Mouse (Mus musculus): ENCODE data around the gene Stambpl1. TPM values are rescaled to one million over a fixed set of nuclear protein-coding genes. Genes with fewer than 3 reads are reported as not detected.

The Stambpl1 gene
- polyA plus RNA-seq, 1 experiment from 2014 or later, result 3.6 TPM

DNA sequence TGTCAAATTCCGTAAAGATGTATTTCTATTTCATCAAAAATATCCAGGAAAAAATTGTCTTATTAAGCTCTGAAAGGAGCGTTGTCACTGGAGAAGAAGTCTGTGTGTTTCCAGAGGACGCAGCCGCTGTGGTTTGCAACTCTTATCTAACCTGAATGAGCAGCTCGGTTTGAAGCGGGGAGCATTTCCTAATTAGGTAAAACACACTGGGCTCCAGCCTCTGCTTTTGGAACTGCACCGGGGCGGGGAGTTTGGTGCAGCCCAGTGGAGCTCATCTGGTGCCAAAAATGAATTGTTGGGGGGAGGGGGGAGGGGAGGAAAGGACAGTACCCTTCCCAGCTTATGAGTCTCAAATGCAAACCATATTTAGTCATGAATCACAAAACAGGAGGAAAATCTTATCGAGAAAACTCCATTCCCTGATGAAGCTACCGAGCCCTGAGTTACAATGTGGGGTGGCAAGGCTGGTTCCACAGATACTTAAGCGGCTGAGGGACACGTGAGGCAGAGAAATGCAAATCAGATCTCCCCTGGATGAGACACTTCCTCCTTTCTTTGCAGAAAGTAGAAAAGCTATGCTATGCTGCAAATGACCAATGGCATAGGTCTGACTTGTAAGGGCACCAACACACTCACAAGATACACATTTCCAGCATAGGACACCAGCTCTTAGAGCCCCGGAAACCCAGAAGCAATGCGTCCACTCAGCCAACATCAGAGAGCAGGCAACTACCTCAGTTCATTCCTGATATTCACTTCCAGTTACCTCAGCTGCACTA, 62.3 kb downstream of the Stambpl1 start:
- H3K9me3 ChIP-seq (ENCODE audit: control insufficient read depth, low read length), result no peaks in the 10 kb centered on the region
- DNase-seq (ENCODE audit: low spot score), result no peak
- ATAC-seq (ENCODE audit: low FRiP score), result no peak
- H3K27ac ChIP-seq (ENCODE audit: low read depth, low read length), result no peak overlapping the region
- WGBS, result 57% methylated on average over 14 of the region's 14 CpGs
- H3K36me3 ChIP-seq (ENCODE audit: control insufficient read depth, insufficient read depth, low read length), result no peaks in the 10 kb centered on the region
- H3K4me2 ChIP-seq (replicated peaks; ENCODE audit: low read depth, low read length), result no peak overlapping the region
- H3K4me1 ChIP-seq (replicated peaks; ENCODE audit: control insufficient read depth, insufficient read depth, low read length), result no peaks in the 10 kb centered on the region
- H3K9ac ChIP-seq (ENCODE audit: low read depth, low read length), result no peak overlapping the region
- no peaks in the 10 kb centered on the region for H3K27me3 ChIP-seq (ENCODE audit: control insufficient read depth, insufficient read depth, low read length)
- H3K4me3 ChIP-seq (ENCODE audit: low read depth, low read length), result no peak overlapping the region

DNA sequence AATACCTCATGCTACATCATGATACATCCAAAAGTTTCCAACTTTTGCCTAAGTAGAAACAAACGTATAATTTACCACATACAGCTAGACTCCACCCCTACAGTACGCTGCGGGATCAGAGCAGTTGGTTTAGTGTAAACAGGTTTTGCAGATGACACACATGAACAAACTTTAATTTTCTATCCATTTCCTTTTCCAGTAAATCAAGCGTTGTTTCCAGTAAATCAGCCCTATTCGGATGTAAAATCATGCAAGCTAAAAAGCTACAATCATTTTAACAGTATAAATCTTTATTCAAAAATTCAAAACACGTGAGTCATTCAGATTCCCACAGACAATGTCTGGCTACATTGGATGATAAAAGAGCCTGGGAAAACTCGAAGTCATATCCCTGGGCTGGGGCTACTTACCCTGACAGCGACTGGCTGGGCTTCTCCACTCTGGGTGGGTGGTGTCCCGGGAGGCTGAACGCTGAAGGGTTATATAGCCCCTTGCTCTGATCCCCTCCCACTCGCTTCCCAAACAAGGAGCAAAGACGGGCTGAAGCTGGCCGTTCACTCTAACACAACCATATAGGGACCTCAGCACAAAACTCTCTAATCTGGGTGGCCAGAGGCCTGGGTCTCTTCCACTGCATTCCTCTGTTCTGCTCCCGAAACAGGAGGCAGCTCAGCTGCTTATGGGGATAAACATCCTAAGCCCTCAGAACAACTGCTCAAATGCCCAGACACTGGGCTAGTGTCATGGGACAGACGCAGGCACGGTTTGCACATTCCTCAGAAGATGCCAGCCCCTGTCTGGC, 63.1 kb downstream of the Stambpl1 start, which contains the start of gene Acta2:
Gene Acta2, minus strand, starts transcription at position 711 of the 802 bp plus-strand sequence.
- Histone ChIP-seq H3K9ac (ENCODE audit: low read depth, low read length) (no peak within 1 kb of the TSS), H3K4me1 (replicated peaks; ENCODE audit: control insufficient read depth, insufficient read depth, low read length) (no peaks in the 10 kb centered on the region), H3K27ac (ENCODE audit: low read depth, low read length) (no peak within 1 kb of the TSS), H3K9me3 (ENCODE audit: control insufficient read depth, low read length) (no peaks in the 10 kb centered on the region), H3K4me2 (replicated peaks; ENCODE audit: low read depth, low read length) (no peak within 1 kb of the TSS), H3K4me3 (ENCODE audit: low read depth, low read length) (no peak within 1 kb of the TSS), H3K27me3 (ENCODE audit: control insufficient read depth, insufficient read depth, low read length) (no peaks in the 10 kb centered on the region), H3K36me3 (ENCODE audit: control insufficient read depth, insufficient read depth, low read length) (no peaks in the 10 kb centered on the region)
- DNase-seq (ENCODE audit: low spot score), result no peak
- 68% methylated on average over 16 of the region's 16 CpGs for WGBS
- no peak for ATAC-seq (ENCODE audit: low FRiP score)

DNA sequence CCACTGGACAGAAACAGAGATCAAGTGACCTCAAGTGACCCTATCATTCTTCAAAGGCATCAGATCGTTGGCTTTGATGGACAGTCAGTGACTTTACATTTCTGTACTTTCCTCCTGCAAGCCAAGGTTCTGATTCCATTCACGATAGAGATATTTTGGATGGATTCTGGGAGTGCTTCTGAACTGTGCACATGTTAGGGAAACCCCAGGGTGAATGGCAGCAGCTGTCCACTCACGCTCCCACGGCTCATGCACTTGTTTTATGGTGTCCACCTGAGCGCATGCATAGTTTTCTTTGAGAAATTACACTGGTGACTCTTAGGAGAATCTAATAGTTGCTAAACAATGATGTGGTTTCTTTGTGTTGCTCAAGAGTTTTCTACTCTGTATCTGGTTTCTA, 64.1 kb downstream of the Stambpl1 start:
- H3K4me2 ChIP-seq (replicated peaks; ENCODE audit: low read depth, low read length), result no peak overlapping the region
- WGBS, result 85% methylated on average over 5 of the region's 5 CpGs
- no peak overlapping the region for H3K4me3 ChIP-seq (ENCODE audit: low read depth, low read length)

DNA sequence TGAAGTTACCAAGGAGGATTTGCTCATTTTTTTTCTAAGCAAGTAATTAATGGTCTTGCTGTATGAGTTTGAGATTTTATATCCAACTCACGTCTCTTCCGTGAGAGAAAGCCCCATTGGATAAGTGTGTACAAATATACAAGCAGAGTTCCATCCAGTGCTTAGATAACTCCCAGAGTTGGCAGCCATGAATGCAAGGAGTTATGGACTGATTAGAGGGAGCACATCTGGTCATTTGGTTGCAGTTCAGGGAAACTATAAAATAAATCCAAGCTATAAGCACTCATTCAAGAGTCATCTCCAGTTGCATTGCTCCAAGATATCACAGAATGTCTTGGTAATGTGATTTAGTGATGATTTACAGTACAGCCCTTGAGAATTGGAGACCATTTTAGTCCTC, 64.9 kb downstream of the Stambpl1 start:
- Histone ChIP-seq H3K27ac (ENCODE audit: low read depth, low read length) (no peak overlapping the region), H3K4me3 (ENCODE audit: low read depth, low read length) (no peak overlapping the region), H3K9ac (ENCODE audit: low read depth, low read length) (no peak overlapping the region), H3K4me2 (replicated peaks; ENCODE audit: low read depth, low read length) (no peak overlapping the region), H3K36me3 (ENCODE audit: control insufficient read depth, insufficient read depth, low read length) (no peaks in the 10 kb centered on the region), H3K27me3 (ENCODE audit: control insufficient read depth, insufficient read depth, low read length) (no peaks in the 10 kb centered on the region), H3K4me1 (replicated peaks; ENCODE audit: control insufficient read depth, insufficient read depth, low read length) (no peaks in the 10 kb centered on the region), H3K9me3 (ENCODE audit: control insufficient read depth, low read length) (no peaks in the 10 kb centered on the region)
- DNase-seq (ENCODE audit: low spot score) (no peak), ATAC-seq (ENCODE audit: low FRiP score) (no peak)
- 89% methylated on average over 2 of the region's 2 CpGs for WGBS

More for the DNA sequence above, 64.1 kb downstream of the Stambpl1 start:
- H3K9me3 ChIP-seq (ENCODE audit: control insufficient read depth, low read length), result no peaks in the 10 kb centered on the region
- ATAC-seq (ENCODE audit: low FRiP score), result no peak
- no peaks in the 10 kb centered on the region for H3K36me3 ChIP-seq (ENCODE audit: control insufficient read depth, insufficient read depth, low read length)
- H3K4me1 ChIP-seq (replicated peaks; ENCODE audit: control insufficient read depth, insufficient read depth, low read length), result no peaks in the 10 kb centered on the region
- H3K9ac ChIP-seq (ENCODE audit: low read depth, low read length), result no peak overlapping the region
- DNase-seq (ENCODE audit: low spot score), result no peak
- H3K27ac ChIP-seq (ENCODE audit: low read depth, low read length), result no peak overlapping the region
- no peaks in the 10 kb centered on the region for H3K27me3 ChIP-seq (ENCODE audit: control insufficient read depth, insufficient read depth, low read length)

DNA sequence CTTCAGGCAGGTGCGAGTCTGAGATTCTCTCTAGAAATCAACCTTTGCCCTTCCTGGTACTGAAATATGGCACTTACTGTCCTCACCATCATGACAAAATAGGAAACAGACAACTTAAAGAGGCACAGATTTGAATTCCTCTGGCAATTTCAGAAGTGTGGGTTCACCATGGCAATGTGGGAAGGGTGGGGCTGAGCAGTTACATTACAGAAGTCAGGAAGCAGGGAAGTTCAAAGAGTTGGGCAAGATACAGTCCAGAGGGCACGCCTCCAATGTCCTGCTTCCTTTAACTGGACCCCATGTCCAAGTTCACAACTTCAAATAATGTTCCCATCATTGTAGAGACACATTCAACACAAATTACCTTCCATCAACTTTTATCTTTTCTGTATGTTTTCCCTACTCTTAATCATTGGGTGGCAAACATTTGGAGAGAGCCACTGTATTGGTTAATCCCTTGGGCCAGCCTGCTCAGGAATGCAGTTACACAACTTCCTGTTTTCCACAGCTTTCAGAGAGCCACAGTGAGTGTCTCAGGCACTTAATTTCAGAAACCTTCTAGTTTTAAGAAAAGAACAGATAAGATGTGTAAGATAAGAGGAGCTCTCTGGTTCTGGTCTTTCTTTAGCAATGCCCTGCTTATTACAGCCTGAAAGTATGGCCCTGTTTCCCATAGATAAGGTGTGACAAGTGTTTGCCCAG, 70.4 kb downstream of the Stambpl1 start:
- Histone ChIP-seq H3K9me3 (ENCODE audit: control insufficient read depth, low read length) (no peaks in the 10 kb centered on the region), H3K4me2 (replicated peaks; ENCODE audit: low read depth, low read length) (no peak overlapping the region), H3K4me1 (replicated peaks; ENCODE audit: control insufficient read depth, insufficient read depth, low read length) (no peaks in the 10 kb centered on the region), H3K9ac (ENCODE audit: low read depth, low read length) (no peak overlapping the region), H3K36me3 (ENCODE audit: control insufficient read depth, insufficient read depth, low read length) (no peaks in the 10 kb centered on the region), H3K27ac (ENCODE audit: low read depth, low read length) (no peak overlapping the region), H3K4me3 (ENCODE audit: low read depth, low read length) (no peak overlapping the region), H3K27me3 (ENCODE audit: control insufficient read depth, insufficient read depth, low read length) (no peaks in the 10 kb centered on the region)
- DNase-seq (ENCODE audit: low spot score) (no peak), ATAC-seq (ENCODE audit: low FRiP score) (no peak)
- WGBS, result 88% methylated on average over 2 of the region's 2 CpGs

DNA sequence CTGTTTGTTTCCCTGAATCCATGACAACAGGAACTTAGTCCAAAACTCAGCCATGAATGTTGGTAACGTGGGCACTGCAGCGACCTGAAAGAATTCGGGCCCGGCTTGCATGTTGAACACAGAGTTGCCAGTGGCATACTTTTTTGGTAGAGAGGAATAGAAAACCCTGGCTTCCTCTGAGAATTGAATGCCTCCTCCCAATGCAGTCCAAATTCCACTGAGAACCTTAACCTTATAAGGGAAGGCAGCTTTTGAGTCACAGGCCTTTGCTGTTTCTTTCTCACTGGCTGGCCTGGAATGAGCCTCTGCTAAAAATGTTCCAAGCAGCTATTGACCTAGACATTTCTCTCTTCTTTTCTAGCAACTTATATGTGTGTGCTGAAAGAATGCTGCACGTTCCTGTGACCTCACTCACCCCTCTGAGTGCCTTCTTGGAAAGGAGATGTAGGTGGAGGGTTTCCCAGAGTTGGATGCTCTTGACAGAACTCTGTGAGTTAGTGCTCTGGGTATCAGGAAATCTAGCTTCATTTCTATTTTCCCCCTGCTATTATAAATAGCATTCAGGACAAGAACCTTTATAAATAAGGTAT, 73.7 kb downstream of the Stambpl1 start:
- H3K27ac ChIP-seq (ENCODE audit: low read depth, low read length), result no peak overlapping the region
- 74% methylated on average over 5 of the region's 5 CpGs for WGBS
- no peak for ATAC-seq (ENCODE audit: low FRiP score)

DNA sequence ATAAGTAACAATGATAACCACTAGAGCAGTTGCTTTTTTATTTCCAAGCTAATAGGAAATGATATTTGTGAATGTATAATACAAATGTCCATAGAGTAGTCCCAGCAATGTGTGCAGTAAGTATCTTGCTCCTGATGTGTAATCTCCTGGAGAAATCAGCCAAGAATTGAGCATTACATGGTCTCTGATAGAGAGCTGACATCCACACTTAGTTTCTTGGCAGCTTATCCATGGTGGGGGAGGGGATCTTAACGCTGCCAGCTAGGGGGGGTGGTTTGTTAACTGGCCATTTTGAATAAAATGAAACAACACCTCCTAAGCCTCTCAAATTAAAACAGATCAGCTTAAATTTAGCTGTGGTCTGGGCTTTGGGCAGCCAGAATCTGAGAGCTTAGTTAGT, 77.0 kb downstream of the Stambpl1 start:
- Histone ChIP-seq H3K4me2 (replicated peaks; ENCODE audit: low read depth, low read length) (no peak overlapping the region), H3K9ac (ENCODE audit: low read depth, low read length) (no peak overlapping the region), H3K9me3 (ENCODE audit: control insufficient read depth, low read length) (no peaks in the 10 kb centered on the region), H3K4me3 (ENCODE audit: low read depth, low read length) (no peak overlapping the region), H3K4me1 (replicated peaks; ENCODE audit: control insufficient read depth, insufficient read depth, low read length) (no peaks in the 10 kb centered on the region), H3K36me3 (ENCODE audit: control insufficient read depth, insufficient read depth, low read length) (no peaks in the 10 kb centered on the region), H3K27ac (ENCODE audit: low read depth, low read length) (no peak overlapping the region), H3K27me3 (ENCODE audit: control insufficient read depth, insufficient read depth, low read length) (no peaks in the 10 kb centered on the region)
- DNase-seq (ENCODE audit: low spot score) (no peak), ATAC-seq (ENCODE audit: low FRiP score) (no peak)
- WGBS, result 59% methylated on average over 1 of the region's 1 CpGs

More for the DNA sequence above, 73.7 kb downstream of the Stambpl1 start:
- Histone ChIP-seq H3K4me3 (ENCODE audit: low read depth, low read length) (no peak overlapping the region), H3K9ac (ENCODE audit: low read depth, low read length) (no peak overlapping the region), H3K4me1 (replicated peaks; ENCODE audit: control insufficient read depth, insufficient read depth, low read length) (no peaks in the 10 kb centered on the region), H3K9me3 (ENCODE audit: control insufficient read depth, low read length) (no peaks in the 10 kb centered on the region), H3K4me2 (replicated peaks; ENCODE audit: low read depth, low read length) (no peak overlapping the region), H3K27me3 (ENCODE audit: control insufficient read depth, insufficient read depth, low read length) (no peaks in the 10 kb centered on the region), H3K36me3 (ENCODE audit: control insufficient read depth, insufficient read depth, low read length) (no peaks in the 10 kb centered on the region)
- no peak for DNase-seq (ENCODE audit: low spot score)

DNA sequence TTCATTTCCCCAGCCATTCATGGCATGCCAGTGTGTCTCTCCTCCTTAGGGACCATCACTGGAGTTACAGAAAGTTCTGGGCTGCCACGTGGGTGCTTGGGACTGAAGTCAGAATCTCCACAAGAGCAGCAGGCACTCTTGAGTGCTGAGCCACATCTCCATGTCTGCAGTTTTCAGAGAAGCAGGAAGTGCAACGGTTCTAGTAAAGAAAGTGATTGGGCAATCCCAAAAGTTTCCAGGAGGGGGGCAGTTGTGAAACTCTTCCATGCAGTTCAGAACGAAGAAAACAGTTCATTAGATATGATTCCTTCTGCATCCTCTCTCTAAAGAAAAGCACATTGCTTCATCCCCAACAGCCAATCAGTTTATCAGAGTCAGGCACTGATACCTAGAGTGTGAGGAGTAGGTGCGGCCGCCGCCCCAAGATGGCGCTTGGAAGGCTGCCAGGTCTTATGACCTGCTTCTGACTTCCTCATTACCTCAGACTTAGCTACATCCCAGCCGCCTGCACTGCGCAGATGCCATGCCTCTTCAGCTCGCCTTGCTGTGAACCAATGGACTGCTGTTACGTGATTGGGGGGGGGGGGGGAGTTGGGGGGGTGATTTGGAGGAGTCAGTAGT, 78.2 kb downstream of the Stambpl1 start:
- no peak overlapping the region for H3K27ac ChIP-seq (ENCODE audit: low read depth, low read length)
- ATAC-seq (ENCODE audit: low FRiP score), result no peak
- no peak overlapping the region for H3K4me3 ChIP-seq (ENCODE audit: low read depth, low read length)

More for the DNA sequence above, 78.2 kb downstream of the Stambpl1 start:
- no peaks in the 10 kb centered on the region for H3K36me3 ChIP-seq (ENCODE audit: control insufficient read depth, insufficient read depth, low read length)
- H3K4me2 ChIP-seq (replicated peaks; ENCODE audit: low read depth, low read length), result no peak overlapping the region
- no peak for DNase-seq (ENCODE audit: low spot score)
- H3K4me1 ChIP-seq (replicated peaks; ENCODE audit: control insufficient read depth, insufficient read depth, low read length), result no peaks in the 10 kb centered on the region
- no peak overlapping the region for H3K9ac ChIP-seq (ENCODE audit: low read depth, low read length)
- 90% methylated on average over 11 of the region's 11 CpGs for WGBS
- H3K27me3 ChIP-seq (ENCODE audit: control insufficient read depth, insufficient read depth, low read length), result no peaks in the 10 kb centered on the region
- H3K9me3 ChIP-seq (ENCODE audit: control insufficient read depth, low read length), result no peaks in the 10 kb centered on the region
